Mouse (Mus musculus) neural tube, embryonic 11.5 days (tissue): ENCODE results near the gene Mrgprg. TPM values are rescaled to one million over a fixed set of nuclear protein-coding genes. Genes with fewer than 3 reads are reported as not detected.

Experiments
- ATAC-seq: fragments of 200-750 bp; cut with Nextera tagmentation; 2 replicates; pipeline ENCODE4 v1.8.0; 2017; ENCODE audit warnings: moderate number of reproducible peaks, mild to moderate bottlenecking, moderate TSS enrichment, moderate library complexity; ENCODE audit not compliant: insufficient read depth, low FRiP score, low TSS enrichment
- DNase-seq: peaks from one replicate; pipeline ENCODE4 v3.0.0-alpha.2; 2015; ENCODE audit warnings: low spot score
- H3K27ac ChIP-seq: fragments of 300-500 bp; sonication (generic); 2 replicates; pipeline ENCODE4 v1.5.1; 2014; ENCODE audit warnings: low read depth, mild to moderate bottlenecking, low read length
- H3K27me3 ChIP-seq: fragments of 300-500 bp; sonication (generic); 2 replicates; pipeline ENCODE4 v1.6.1; 2014; ENCODE audit warnings: mild to moderate bottlenecking, low read length, mixed read lengths; ENCODE audit not compliant: control insufficient read depth, insufficient read depth
- H3K36me3 ChIP-seq: fragments of 300-500 bp; sonication (generic); 2 replicates; pipeline ENCODE4 v1.6.1; 2014; ENCODE audit warnings: mild to moderate bottlenecking, low read length, moderate library complexity, mixed read lengths; ENCODE audit not compliant: control insufficient read depth, insufficient read depth
- H3K4me1 ChIP-seq: fragments of 300-500 bp; sonication (generic); 2 replicates; pipeline ENCODE4 v1.6.1; 2014; ENCODE audit warnings: low read length, mixed read lengths; ENCODE audit not compliant: control insufficient read depth, insufficient read depth
- H3K4me2 ChIP-seq: fragments of 300-500 bp; sonication (generic); 2 replicates; pipeline ENCODE4 v1.6.1; 2014; ENCODE audit warnings: low read depth, mild to moderate bottlenecking, moderate library complexity
- H3K4me3 ChIP-seq: fragments of 300-500 bp; sonication (generic); 2 replicates; pipeline ENCODE4 v1.5.1; 2014; ENCODE audit warnings: low read depth, low read length
- H3K9ac ChIP-seq: fragments of 300-500 bp; sonication (generic); 2 replicates; pipeline ENCODE4 v1.6.1; 2014; ENCODE audit warnings: mild to moderate bottlenecking, low read length
- H3K9me3 ChIP-seq: fragments of 300-500 bp; sonication (generic); 2 replicates; pipeline ENCODE4 v1.6.1; 2016; ENCODE audit warnings: low read length; ENCODE audit not compliant: control insufficient read depth
- WGBS: fragments of 180-500 bp; shearing (Covaris S2); extraction: QIAGEN DNeasy Blood & Tissue Kit; methylation state at CpG from one replicate; pipeline ENCODE4 v1.1.7; 2014; 5-methylcytosine and 5-hydroxymethylcytosine counted together
- polyA plus RNA-seq: library from polyadenylated mRNA; unstranded; fragments of >200 nt; fragmentation: Nextera tagmentation; extraction: Ambion mirVana; gene quantifications from 2 replicates; pipeline ENCODE4 v1.2.1, GENCODE M21; 2014

Mrgprg gene
- polyA plus RNA-seq, 1 experiment from 2014 or later: not detected

DNA sequence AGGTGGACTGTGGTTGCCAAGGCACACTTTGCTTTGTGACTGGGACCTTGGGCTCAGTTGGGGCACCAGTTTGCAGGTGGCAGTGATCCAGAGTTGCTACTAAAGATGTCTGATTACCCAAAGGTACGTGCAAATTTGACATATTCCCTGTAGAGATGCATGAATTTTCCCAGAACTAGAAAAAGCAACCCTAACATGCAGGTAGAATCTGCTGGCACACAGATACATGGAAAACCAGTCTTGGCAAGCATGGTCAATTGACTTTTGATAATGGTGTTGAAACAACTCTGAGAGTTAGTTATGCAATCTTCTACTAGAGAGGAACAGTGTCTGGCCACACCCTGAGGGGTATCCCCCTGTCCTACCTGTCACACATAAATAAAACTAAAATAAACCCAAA lies 15.4 kb downstream of the Mrgprg start:
- peaks cover 8% of the 10 kb centered on the region for H3K27me3 ChIP-seq
- H3K9me3 ChIP-seq: no peaks in the 10 kb centered on the region
- H3K4me1 ChIP-seq: no peaks in the 10 kb centered on the region
- 71% methylated on average over 1 of the region's 1 CpGs for WGBS
- no peak overlapping the region for H3K4me3 ChIP-seq
- DNase-seq (no peak), ATAC-seq (no peak)
- H3K9ac ChIP-seq: no peak overlapping the region
- H3K4me2 ChIP-seq: no peak overlapping the region
- no peak overlapping the region for H3K27ac ChIP-seq
- no peaks in the 10 kb centered on the region for H3K36me3 ChIP-seq

DNA sequence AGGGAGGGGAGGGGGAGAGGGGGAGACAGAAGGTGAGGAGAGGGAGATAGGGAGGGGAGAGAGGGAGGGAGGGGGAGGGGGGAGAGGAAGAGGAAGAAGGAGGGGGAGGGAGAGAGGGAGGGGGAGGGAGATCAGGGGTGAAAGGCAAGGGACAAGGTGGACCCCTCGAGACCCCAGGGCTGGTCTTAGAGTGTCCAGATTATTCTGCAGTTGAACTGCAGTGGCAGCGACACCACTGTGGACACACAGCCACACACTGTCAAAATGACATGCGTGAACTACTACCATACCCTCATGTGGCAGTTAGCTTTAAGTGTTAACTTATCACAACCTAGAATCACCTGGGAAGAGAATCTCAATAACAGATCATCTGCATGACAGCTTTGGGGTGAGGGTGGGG lies 17.7 kb downstream of the Mrgprg start:
- H3K9ac ChIP-seq: no peak overlapping the region
- DNase-seq (no peak), ATAC-seq (no peak)
- H3K4me3 ChIP-seq: no peak overlapping the region
- no peaks in the 10 kb centered on the region for H3K36me3 ChIP-seq
- H3K9me3 ChIP-seq: no peaks in the 10 kb centered on the region
- no peaks in the 10 kb centered on the region for H3K4me1 ChIP-seq
- no peaks in the 10 kb centered on the region for H3K27me3 ChIP-seq
- H3K27ac ChIP-seq: no peak overlapping the region
- H3K4me2 ChIP-seq: no peak overlapping the region
- 68% methylated on average over 3 of the region's 3 CpGs for WGBS

DNA sequence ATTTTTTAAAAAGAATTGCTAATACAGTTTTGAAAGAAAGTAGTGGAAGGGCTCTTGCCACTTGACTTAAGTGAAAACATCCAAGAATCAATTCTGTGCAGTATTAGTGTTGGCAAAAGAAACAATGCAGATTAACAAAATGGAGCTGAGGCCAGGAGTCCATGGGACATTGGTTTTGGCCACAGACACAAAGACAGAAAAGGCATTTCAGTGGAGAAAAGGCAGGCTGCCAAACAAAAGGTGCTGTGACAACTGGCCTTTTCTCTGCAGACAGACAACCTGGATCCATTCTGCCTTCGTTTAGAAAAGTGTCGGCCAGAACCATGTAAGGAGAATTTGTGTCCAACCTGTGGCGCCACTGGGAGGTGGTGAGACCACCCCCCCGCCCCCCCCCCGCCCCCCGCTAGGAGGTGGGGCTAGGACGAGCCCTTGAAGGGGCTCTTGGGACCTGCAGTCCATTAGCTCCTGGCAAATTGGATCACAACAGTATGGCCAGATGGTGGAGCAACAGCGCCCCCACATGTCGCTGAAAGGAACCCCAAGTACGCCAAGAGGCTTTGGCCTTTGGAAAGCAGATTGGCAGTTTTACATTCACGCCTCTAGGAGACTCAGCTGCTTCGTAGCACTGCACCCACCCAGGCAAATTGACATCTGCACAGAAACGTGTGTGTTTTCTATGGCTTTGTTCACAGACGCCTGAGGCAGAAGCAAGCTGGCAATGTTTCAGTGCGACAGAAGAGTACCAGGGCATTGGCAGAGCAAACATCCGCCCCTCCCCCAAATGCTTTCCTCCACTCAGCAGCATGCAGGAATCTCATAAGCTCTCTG lies 18.5 kb downstream of the Mrgprg start:
- WGBS: 5% methylated on average over 16 of the region's 16 CpGs
- Histone ChIP-seq H3K27ac (no peak overlapping the region), H3K4me2 (peak overlapping the region; percentile 32; the same call in 1 of the 2 replicates), H3K36me3 (no peaks in the 10 kb centered on the region), H3K27me3 (no peaks in the 10 kb centered on the region), H3K9me3 (no peaks in the 10 kb centered on the region), H3K4me3 (no peak overlapping the region), H3K4me1 (no peaks in the 10 kb centered on the region), H3K9ac (no peak overlapping the region)
- DNase-seq (peak; percentile 89), ATAC-seq (peak; percentile 83)

DNA sequence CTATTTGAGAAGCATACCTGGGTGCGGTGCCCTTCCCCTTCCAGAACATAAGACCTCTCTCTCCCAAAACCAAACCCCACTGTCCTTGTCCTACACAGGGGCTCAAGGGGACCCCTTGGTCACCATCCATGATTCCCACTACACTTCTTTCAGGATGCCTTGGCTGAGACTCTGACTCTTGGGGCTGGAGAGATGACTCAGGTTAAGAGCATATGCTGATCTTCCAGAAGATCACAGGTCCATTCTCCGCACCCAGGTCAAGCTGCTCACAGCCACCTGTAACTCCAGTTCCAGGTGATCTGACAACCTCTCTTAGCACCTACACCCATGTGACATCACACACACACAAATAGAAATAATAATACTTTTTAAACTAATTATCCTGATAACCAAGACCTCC lies 26.1 kb downstream of the Mrgprg start:
- Histone ChIP-seq H3K27ac (no peak overlapping the region), H3K9ac (peak overlapping the region; percentile 81), H3K36me3 (no peaks in the 10 kb centered on the region), H3K4me1 (peaks cover 12% of the 10 kb centered on the region; the same call in 1 of the 2 replicates), H3K27me3 (peaks cover 6% of the 10 kb centered on the region; the same call in 1 of the 2 replicates), H3K4me3 (peak overlapping the region; percentile 57), H3K4me2 (peak overlapping the region; percentile 72), H3K9me3 (no peaks in the 10 kb centered on the region)
- 29% methylated on average over 2 of the region's 2 CpGs for WGBS
- DNase-seq (no peak), ATAC-seq (no peak)

DNA sequence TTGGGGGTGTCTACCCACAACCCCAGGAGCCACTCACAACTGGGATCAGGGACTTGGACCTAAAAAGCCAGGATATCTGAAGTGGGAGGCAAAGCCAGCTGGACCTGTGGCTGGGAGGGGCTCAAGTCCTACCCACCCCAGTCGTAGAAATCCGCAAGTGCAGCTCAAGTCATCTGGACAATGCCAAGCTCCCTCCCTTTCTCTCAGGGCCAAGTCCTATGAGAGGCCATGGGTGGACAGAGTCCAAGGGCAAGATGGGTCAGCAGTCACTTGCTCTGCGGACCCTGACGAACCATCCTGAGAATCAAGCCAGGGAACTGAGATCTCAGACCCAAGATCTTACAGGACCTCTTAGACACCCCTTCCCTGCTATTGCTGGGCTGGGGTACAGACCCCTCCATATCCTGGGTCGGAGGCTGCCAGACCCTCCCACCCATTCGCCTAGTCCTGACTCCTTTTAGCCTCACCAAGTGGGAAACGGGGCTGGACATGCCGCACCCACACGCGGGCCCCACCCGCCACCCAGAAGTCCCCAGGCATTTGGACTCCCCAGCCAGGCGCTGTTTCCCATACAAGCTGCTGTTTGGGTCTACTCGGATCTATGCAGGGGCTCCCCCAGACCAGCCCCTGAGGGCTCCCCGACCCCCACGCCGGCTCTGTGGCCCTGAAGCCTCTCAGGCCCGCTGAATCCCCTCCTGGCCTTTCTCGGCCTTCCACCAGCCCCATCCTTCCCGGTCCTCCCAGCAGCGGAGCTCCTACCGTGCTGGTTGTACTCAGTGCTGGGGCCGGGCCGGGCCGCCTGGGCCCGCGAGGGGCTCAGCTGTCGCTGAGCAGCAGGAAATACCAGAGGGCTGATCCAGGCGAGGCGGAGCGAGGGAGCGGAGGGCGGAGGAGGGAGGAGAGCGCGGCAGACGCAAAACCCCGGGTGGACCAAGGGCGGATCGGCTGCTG lies 27.0 kb downstream of the Mrgprg start:
- DNase-seq: peak; percentile 83
- H3K4me2 ChIP-seq: peak overlapping the region; percentile 72
- H3K27ac ChIP-seq: 0 out of 2 replicates have a peak overlapping the region, but pooled peaks have one; percentile 17
- H3K9ac ChIP-seq: peak overlapping the region; percentile 81
- 4% methylated on average over 37 of the region's 38 CpGs for WGBS
- H3K36me3 ChIP-seq: no peaks in the 10 kb centered on the region
- H3K4me3 ChIP-seq: peak overlapping the region; percentile 57
- ATAC-seq: peak; percentile 86
- H3K27me3 ChIP-seq: peaks cover 6% of the 10 kb centered on the region; the same call in 1 of the 2 replicates
- peaks cover 12% of the 10 kb centered on the region; the same call in 1 of the 2 replicates for H3K4me1 ChIP-seq
- no peaks in the 10 kb centered on the region for H3K9me3 ChIP-seq

DNA sequence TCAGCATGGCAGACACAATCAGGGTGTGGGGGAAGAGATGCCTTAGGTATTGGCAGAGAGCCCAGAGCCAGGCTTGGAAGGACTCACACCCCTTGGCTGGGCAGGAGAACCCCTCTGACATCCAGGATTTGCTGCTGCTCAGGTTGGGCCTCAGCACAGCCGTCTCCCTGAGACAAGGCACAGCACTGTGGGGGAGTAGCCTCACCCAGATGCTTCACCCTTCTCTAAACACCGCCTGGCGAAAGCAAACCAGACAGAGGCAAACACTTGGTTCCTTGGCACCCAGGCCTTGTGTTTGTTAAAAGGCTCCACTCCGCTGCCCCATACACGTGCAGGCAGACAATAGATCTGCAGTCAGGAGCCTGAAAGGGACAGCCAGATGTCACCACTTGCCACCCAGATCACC lies 28.2 kb downstream of the Mrgprg start:
- Histone ChIP-seq H3K9me3 (no peaks in the 10 kb centered on the region), H3K4me3 (peak overlapping the region; percentile 57; the same call in 1 of the 2 replicates), H3K4me1 (peaks cover 12% of the 10 kb centered on the region; the same call in 1 of the 2 replicates), H3K27me3 (peaks cover 6% of the 10 kb centered on the region; the same call in 1 of the 2 replicates), H3K9ac (peak overlapping the region; percentile 81), H3K27ac (no peak overlapping the region), H3K4me2 (peak overlapping the region; percentile 72), H3K36me3 (no peaks in the 10 kb centered on the region)
- DNase-seq (no peak), ATAC-seq (no peak)
- WGBS: 29% methylated on average over 5 of the region's 5 CpGs

DNA sequence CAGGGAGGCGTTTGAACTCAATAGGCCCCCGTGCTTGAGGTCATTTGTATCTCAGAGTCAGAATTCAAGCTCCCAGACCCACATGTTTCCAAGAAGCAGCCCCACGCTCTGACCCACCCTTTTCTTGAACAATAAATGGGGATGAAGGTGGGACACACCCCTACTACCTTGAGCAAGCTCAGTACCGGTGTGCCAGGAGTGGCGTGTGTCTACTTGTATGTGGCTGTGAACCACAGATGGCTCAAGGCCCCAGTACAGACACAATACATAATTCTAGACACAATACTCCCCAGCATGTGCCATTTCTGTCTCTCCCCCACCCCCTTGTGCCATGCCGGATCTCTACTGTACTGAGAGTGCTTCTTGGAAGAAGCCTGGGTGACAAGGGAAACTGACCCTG lies 28.6 kb downstream of the Mrgprg start:
- peak overlapping the region; percentile 72 for H3K4me2 ChIP-seq
- WGBS: 75% methylated on average over 6 of the region's 6 CpGs
- no peak overlapping the region; the same call in 1 of the 2 replicates for H3K4me3 ChIP-seq
- peaks cover 6% of the 10 kb centered on the region; the same call in 1 of the 2 replicates for H3K27me3 ChIP-seq
- H3K4me1 ChIP-seq: peaks cover 12% of the 10 kb centered on the region; the same call in 1 of the 2 replicates
- no peak for DNase-seq
- H3K9ac ChIP-seq: peak overlapping the region; percentile 81; the same call in 1 of the 2 replicates
- H3K36me3 ChIP-seq: no peaks in the 10 kb centered on the region
- H3K9me3 ChIP-seq: no peaks in the 10 kb centered on the region
- no peak overlapping the region for H3K27ac ChIP-seq
- no peak for ATAC-seq

DNA sequence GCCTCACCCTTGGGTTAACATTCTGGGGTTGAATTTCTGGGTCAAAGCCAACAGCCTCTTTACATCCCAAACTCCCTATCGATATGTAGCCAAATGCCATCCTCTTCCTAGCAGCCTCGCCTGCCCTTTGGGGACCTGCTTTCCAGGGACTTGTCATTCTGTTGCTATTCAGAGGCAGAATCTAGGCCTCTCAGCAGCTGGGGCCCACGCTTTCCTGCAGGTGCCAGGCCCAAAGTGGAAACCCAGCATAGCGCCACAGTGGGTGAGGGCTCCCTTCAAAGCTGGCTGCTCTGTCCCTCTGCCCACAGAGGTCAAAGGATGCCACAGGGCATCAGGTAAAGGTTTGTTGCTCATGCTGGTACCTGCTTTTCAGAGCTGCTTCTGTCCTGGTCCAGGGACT lies 33.0 kb downstream of the Mrgprg start:
- Histone ChIP-seq H3K36me3 (no peaks in the 10 kb centered on the region), H3K9ac (no peak overlapping the region), H3K27me3 (no peaks in the 10 kb centered on the region), H3K9me3 (no peaks in the 10 kb centered on the region), H3K27ac (no peak overlapping the region), H3K4me3 (no peak overlapping the region), H3K4me2 (no peak overlapping the region), H3K4me1 (0 out of 2 replicates have a peak, but pooled peaks cover 6% of the 10 kb centered on the region)
- WGBS: 87% methylated on average over 4 of the region's 4 CpGs
- no peak for DNase-seq
- no peak for ATAC-seq
